Mouse (Mus musculus): ENCODE data around the gene Mfsd4b1. TPM values are rescaled to one million over a fixed set of nuclear protein-coding genes. Genes with fewer than 3 reads are reported as not detected.

Gene Mfsd4b1
- under 1 TPM; 0.33 to 0.59 TPM for total RNA-seq (2021)
- long read RNA-seq, experiment 1, partial matches to known transcripts: 0 of 2 reads
- long read RNA-seq, experiment 1, other reads (novel, unspliced or antisense): 2 of 2 reads
- long read RNA-seq, experiment 2, partial matches to known transcripts: 0 of 2 reads
- long read RNA-seq, experiment 2, other reads (novel, unspliced or antisense): 2 of 2 reads

- DNase-seq (ENCODE audit: low spot score in 2 of 2): peak; percentile 88 to 92
These were observed at the start of gene Mfsd4b1 for GRCm38 (mm10) chr10:40024554-40025428. Gene Mfsd4b1 (minus strand): TSS chr10:40025268.

DNA sequence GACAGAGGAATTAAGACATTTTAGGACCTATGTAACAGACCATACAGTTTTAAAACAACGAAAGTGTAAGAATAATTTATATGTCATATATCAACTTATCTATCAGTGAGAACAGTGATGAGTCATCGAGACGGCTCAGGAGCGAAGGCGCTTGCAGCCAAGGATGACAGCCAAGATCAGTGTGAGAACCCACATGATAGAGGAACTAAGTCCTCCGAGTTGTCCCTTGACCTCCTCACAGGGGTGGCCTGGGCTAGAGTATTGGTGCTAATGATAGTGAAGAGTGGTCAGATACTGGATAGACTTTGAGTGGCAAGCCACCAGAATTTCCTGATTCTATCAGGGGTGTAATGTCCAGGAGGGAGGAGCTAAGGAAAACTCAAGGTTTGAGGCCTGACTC lies 48.5 kb upstream of the Mfsd4b1 start:
- DNase-seq (ENCODE audit: low spot score in 2 of 2): no peak

DNA sequence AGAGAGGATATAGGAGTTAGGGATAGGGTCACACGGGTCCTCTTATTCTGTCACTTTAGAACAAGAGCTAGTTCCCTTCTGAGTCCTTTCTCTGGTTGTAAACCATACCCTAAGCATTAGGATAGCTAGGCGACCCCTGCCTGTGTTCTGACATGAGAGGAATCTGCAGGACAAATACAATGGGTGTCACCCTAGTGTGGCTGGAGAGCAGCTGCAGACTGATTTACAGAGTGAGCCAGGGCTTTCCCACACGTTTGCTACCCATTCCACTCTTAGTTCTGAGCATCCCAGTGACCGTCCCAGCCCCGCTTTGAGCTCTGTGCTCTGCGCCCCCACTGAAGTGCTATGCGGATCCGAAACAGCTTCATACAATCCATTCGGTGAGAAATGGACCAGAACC lies 45.6 kb upstream of the Mfsd4b1 start:
- DNase-seq (ENCODE audit: low spot score in 2 of 2): no peak

- peak; percentile 38 to 47 for DNase-seq (ENCODE audit: low spot score in 2 of 2)
These were observed 44.2 kb upstream of the Mfsd4b1 start for GRCm38 (mm10) chr10:40069270-40069669.

DNA sequence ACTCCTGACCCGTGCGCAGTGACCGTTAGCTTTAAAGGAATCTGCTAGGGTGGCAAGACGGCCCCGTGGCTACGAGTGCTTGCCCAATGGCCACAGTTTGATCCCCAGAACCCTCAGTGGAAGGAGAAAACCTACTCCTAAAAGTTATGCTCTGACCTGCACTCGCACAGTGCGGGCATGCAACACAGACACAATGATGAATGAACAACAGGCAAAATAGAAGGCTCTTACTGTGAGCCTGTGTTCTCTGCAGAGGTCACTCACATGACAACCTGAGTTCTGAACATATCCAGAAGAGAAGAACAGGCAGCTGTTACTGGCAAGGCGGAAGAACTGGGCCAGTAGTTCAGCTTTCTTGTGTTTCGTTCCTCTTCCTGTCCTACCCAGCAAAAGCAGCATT lies 43.5 kb upstream of the Mfsd4b1 start:
- DNase-seq (ENCODE audit: low spot score in 2 of 2): no peak

DNA sequence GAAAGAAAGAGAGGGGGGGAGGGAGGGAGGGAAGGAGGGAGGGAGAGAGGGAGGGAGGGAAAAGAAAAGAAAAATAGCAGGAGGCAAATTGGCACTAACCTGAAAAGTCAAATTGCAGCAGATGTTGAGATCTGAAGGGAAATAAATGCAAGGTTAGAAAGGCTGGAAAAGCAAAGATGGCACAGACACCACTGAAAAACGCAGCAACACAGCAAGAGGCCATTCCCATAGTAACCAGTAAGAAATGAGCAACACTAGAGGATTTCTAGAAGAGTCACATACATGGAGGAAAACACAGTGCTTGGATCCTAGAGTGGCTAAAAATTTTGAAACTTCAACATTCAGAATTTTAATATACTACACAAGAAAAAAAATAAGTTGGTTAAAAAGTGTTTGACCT lies 42.5 kb upstream of the Mfsd4b1 start:
- no peak for DNase-seq (ENCODE audit: low spot score in 2 of 2)

GRCm38 (mm10) chr10:40067071-40067470 lies 42.0 kb upstream of the Mfsd4b1 start:
- DNase-seq (ENCODE audit: low spot score in 2 of 2): no peak

DNA sequence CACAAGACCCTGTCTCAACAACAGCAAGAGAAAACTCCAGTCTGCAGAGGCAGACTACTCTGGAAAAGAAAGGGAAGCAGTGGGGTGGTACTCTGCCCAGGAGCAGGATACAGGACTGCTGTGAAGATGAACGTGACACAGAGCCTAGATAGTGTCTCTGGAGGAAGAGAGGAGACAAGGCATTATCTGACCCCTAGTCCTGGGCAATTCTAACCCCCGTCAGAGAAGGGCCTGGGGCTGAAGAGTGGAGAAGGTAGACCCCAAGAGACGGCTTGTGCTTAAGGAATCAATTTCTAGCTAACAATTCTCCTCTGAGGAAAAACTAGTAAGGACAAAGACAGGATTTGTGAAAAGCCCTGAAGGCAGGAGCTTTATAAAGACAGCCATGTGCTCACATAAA lies 40.3 kb upstream of the Mfsd4b1 start:
- no peak for DNase-seq (ENCODE audit: low spot score in 2 of 2)

DNA sequence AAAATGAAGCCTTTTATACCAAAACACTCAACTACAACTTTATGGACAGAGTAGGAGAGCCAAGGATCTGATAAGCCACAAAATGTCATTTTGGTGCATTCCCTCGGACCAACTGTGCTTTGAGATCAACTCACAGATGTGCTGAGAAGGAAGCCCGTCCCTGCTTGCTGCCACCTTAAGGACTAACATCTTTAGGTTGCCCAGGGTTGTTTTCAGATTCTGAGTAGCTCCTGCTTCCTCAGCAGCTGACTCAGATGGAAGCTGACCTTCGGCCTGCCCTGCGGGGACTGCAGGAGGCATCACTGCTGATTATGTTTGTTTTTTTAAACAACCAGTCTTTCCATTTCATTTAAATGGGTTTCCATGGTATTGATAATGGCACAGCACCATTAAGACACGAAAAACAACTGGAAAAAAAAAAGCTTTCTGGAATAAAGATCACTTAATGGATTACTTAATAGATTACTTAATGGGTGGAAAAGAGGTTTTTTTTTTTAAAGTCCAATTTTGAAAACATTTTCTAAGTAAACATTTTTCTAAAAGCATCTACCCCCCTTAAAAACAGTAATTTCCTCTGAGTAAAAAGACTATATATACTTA lies 38.3 kb upstream of the Mfsd4b1 start:
- no peak for DNase-seq (ENCODE audit: low spot score in 2 of 2)

DNA sequence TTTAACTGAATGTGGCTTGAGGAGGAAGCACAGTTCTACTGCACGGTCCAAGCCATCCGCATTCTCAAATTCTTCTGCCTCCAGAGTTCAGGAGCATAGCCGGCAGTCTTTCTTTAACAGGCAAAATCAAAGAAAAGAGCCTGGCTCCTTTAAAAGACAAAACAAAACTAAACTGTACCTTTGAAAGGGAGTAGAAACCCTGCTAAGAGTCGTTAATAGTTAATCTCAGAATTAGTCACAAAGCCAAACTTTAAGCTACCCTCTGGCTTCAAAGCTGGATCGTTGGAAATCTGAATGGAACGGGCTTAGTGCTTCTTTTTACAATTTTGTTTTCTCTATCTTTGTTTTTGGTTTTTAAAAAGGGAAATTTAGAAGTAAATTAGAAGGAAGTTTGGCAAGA lies 37.7 kb upstream of the Mfsd4b1 start:
- DNase-seq (ENCODE audit: low spot score in 2 of 2): no peak

DNA sequence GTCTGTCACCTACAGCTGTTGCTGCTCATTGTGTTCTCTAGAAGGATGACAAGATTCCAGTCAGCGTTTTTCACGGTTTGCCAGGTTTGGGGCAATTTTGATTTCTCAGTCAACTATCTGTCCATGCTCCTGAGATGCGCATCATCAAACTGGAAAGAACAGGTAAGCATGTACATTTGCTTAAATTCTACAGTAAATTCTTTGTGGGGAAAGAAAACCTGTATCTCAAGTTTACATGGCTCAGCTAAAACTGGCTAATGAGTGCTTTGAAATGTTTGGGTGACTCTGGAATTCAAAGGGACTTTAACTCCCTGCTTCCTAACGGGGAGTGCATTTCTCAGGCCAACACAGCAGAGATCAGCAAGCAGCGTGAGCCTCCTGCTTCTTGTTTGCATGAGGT lies 36.9 kb upstream of the Mfsd4b1 start:
- no peak for DNase-seq (ENCODE audit: low spot score in 2 of 2)

GRCm38 (mm10) chr10:40058786-40059120 lies 33.7 kb upstream of the Mfsd4b1 start:
- DNase-seq (ENCODE audit: low spot score in 2 of 2): no peak

- no peak for DNase-seq (ENCODE audit: low spot score in 2 of 2)
These were observed 33.2 kb upstream of the Mfsd4b1 start for GRCm38 (mm10) chr10:40058062-40058785.

DNA sequence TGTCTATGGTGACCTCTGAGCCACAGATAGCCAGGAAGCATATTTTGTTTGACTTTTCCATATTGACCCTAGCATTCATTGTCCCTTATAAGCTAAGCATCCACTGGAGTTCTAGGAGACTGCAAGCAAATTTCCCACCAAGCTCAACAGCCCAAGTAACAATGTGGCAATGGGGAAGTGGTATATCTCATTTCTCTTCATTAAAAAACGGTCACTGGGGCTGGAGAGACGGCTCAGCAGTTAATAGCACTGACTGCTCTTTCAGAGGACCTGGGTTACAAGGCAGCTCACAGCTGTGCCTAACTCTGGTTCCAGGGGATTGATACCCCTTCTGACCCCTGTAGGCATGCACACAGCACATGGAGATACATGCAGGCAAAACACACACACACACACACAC lies 32.5 kb upstream of the Mfsd4b1 start:
- DNase-seq (ENCODE audit: low spot score in 2 of 2): no peak

GRCm38 (mm10) chr10:40054455-40054854 lies 29.4 kb upstream of the Mfsd4b1 start:
- DNase-seq (ENCODE audit: low spot score in 2 of 2): no peak

GRCm38 (mm10) chr10:40053896-40054295 lies 28.8 kb upstream of the Mfsd4b1 start:
- DNase-seq (ENCODE audit: low spot score in 2 of 2): peak; percentile 42 to 55

DNA sequence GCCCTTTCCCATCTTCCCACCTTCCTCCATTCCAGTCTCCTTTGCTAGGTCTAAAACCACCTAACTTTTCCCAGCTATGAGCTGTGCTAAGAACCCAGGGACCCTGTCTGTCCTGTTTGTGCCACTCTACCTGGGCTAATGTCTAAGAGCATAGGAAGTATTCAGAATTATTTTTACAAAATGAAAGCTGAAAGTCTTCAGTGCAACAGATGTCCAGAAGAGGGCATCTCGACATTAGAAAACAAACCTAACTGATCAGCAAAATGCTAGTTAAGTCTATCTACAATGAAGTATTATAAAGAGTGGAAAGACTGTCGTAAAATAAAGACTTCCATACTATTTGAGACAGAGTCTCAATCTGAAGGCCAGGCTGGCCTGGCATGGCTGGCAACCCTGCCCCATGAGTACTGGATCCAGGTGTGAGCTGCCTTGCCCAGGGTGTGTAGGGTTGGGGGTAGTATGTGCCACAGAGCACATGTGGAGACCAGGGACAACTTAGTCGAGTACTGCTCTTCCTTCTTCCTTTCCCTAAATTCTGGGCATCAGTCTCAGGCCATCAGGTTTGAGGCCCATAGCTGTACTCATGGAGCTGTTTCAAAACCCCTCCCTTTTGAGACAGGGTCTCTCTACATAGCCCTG lies 28.3 kb upstream of the Mfsd4b1 start:
- no peak for DNase-seq (ENCODE audit: low spot score in 2 of 2)

DNA sequence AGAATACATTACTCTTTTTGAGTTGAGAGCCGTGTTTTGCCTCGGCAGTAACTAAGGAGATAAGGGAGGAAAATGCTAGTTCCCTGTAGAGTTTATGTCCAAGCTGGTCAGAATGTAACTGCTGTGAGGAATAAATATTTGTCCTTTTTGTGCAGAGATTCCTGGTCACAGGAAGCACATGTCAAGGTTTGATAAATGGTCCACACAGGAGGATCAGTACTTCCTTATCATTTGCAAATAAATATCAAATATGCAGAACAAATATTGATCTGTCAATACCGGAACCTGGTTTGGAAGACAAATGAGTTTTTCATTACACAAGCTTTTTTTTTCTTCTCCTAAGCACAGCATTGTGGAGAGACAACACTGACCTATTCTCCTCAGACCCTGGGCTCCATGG lies 26.9 kb upstream of the Mfsd4b1 start:
- DNase-seq (ENCODE audit: low spot score in 2 of 2): no peak

GRCm38 (mm10) chr10:40050763-40051162 lies 25.7 kb upstream of the Mfsd4b1 start:
- no peak for DNase-seq (ENCODE audit: low spot score in 2 of 2)

- no peak for DNase-seq (ENCODE audit: low spot score in 2 of 2)
These were observed 16.3 kb upstream of the Mfsd4b1 start for GRCm38 (mm10) chr10:40041339-40041738.
